Mouse (Mus musculus): ENCODE data around the gene Rtf1.

Rtf1 gene

DNA sequence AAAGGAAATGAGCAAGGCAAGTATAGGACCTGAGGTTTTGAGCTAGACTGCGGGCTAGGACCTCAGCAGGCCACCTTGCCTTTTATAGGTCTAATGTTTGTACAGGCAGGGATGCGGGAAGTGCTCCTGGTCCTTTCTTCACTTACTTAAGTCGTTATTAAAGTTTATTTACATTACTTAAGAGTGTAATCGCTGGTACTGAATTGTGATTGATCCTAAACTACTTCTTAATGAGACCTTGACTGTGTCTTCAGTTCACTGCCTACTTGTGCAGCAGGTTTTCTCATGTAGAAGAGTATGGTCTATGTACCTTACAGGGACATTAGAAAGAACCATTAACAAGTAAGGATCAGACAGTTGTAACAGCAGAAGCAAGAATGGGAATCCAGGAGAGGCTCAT lies 55.9 kb downstream of the Rtf1 start:
- DNase-seq (ENCODE audit: low spot score), result no peak

DNA sequence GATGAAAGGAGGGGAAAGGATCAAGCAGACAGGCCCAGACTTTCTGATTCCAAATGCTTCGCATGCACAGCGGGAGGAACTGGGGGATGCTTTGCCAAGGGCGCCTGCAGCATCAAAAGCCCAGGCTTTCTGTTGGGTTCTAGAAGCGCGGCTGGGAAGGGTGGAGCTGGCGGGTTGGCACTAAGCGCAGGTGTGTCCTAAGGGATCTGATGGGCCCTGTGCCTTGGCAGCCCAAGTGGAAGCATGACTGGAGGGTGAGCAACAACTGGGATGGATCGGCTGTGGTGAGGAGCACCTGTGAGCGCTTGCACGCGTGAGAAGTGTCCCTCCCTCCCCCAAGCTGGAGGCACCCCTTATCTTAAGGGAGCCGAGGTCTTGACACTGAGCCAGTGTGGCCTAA lies 62.3 kb downstream of the Rtf1 start:
- DNase-seq (ENCODE audit: low spot score), result peak; percentile 15

DNA sequence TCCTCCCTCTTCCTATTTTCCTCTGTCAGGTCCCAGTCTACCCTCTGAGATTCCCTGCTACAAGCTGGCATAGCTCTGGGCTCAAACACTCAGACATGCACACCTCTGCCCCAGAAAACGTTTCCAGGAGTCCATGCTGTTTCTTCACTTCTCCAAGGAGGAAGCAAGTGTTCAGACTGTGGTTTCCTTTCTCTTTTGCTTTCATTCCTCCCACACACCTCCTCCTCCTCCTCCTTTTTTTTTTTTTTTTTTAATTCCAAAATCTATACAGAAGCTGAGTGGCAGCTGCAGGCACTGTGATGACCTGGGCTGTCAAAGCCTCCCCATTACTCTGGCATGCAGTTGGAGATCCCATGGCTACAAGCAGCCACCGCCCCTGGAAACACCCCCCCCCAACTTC lies 65.7 kb downstream of the Rtf1 start:
- no peak for DNase-seq (ENCODE audit: low spot score)

DNA sequence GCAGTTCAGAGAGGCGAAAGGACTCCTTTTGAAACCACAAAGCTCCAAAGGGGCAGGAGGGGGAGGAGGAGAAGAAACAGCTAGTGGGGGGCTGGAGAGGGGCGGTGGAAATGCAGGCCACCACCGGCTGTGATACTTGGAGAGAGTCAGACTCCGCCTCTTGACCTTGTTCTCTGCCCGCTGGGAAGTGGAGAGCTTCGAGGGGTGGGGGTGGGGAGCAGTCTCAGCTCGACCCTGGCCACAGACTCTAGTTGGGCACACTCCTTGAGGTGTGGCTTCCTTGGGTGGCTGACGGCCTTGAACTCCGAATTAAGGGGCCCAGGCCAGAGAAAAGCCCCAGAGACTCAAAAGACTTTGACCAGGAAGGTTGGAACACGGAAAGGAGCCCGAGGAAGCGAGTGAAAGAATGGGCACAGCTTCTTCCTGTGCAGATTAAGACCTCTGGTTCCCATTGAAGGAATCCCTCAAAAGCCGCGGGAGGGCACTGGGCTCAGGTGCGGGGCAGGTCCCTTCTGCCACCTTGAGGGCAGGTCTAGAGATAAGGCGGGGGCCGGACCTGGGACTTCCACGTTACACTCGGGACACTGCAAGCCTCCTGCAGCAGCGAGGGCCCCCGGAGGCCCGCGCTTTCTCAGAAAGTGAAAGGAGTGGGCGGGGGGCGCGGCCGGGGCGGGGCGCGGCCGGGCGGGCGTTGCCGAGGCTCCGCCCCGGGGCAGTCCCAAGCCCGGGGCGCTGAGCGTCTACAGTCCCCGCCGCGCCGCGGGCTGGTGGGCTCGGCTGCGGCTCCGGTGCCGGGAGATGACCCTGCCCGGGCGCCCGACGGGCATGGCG lies 66.9 kb downstream of the Rtf1 start, which contains the start of gene Itpka:
Gene Itpka (plus strand): TSS at position 757 of the 831 bp plus-strand sequence.
- peak; percentile 46 for DNase-seq (ENCODE audit: low spot score)

DNA sequence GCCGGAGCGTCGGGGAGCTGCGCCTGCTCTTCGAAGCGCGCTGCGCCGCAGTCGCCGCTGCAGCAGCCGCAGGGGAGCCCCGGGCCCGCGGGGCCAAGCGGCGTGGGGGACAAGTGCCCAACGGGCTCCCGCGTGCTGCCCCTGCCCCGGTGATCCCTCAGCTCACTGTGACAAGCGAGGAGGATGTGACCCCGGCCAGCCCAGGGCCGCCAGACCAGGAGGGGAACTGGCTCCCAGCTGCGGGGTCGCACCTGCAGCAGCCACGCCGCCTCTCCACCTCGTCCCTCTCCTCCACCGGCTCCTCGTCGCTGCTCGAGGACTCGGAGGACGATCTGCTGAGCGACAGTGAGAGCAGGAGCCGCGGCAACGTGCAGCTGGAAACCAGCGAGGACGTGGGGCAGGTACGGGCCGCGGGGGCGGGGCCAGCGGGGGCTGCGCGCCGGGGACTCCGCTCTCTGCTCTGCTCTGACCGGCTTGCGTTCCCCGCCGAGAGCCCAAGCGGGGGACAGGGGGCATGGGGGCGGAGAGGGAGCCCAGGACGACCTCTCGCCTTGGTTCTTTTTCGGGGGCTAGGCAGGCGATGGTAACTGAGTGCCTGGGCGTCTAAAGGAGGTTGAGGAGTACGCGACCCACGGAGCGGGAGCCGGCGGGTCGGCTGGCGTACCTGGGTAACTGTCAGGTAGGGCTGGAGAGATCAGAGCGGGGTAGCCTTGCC lies 67.8 kb downstream of the Rtf1 start:
- DNase-seq (ENCODE audit: low spot score), result peak; percentile 34

DNA sequence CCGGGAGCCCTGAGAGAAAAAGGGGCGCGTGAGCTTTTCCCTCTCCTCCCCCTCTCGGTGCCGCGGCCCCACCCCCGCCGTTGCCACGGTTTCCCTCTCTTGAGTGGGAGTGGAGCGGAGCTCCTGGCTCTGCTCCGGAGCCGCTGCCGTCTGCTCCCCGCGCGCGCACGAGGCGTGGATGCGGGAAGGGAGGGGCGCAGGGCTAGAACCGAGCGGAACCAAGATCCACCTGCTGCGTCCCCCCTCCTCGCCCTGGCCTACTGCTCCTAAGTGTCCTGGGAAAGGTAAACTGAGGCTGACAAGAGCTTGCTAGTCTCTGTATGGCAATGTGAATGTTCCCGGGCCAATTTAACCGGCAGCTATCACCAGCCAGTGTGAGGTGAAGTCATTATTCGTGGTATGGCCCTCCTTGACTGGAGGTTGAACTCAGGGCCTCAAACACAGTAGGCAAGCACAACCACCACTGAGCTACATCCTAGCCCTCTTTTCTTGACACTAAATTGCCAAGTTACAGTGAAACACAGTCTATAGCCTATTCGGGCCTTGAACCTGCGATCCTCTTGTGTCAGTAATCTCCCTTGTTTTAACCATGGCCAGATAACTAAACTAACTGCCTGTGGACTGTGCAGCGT lies 68.4 kb downstream of the Rtf1 start:
- no peak for DNase-seq (ENCODE audit: low spot score)

DNA sequence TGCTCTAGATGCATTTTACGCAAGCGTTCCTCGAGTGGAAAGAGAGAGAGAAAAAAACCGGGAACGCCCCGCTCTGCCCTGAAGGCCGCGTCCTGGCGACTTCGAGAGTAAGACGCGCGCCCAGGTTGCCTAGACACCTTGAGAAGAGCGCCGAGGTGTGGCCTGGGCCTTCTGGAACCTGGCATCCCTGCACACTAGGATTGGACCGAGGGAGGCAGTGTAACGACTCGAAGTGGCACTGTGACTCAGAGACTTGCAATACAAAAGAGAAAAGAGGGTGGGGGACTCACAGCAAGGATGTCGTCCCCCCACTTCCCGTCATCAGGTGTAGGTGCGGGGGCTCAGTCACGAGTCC lies 68.9 kb downstream of the Rtf1 start:
- DNase-seq (ENCODE audit: low spot score), result no peak

DNA sequence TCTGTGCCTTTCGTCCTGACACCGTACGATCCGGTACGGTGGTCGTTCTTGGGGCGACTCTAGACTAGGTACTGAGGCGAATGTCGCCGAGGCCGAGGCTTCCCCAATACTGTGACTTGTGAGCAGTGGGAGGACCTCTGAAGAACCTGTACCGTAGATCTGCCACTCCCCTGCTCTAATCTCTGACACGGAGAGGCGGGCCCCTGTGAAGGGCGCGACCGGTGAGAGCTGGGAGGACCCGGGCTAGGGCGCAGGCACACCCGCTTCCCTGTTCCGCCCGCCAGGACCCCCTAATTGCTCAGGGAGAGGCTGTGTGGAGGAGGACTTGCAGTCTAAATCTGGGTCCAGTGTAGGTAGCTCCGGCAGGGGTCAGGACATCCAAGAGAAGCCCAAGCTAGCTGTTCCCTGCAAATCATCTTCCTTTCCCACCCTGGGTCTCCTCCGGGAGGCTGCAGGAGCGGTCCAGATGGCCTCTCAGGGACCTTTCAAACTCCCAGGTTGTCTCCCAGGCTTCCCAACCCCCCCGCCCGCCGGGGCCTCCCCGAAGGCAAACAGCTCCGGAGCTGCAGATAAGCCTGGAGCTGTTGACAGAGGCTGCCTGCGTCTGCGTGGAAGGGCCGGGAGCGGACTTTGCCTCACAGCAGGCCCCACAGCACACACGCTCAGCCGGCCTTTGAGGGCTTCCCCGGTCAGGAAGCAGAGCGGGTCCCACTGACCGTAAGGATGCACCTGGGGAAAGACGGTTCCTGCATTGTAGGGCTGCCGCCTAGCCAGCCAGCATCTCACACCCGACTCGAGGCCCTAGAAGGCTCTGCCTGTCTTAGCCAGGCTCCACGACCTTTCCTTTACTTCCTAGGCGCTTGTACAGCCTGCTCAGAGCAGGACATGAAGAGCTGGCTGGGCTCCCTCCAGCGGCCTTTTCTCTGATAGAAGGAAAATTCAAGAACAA lies 69.6 kb downstream of the Rtf1 start:
- DNase-seq (ENCODE audit: low spot score), result peak; percentile 49

DNA sequence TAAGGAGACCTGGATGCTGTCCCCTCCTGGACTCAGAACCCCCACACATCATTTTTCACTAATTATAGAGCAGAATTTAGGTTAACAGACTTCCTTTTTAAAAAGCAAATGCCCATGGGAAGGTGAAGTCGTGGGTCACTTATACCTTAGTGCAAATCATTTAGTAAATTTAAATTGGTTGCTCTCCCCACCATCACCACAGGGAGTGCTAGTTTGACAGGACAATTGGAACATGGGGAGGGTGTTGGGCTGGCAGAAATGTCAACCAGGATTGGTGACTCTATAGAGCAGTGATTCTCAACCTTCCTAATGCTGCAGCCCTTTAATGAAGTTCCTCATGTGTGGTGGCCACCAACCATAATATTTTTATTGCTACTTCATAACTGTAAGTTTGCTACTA lies 70.4 kb downstream of the Rtf1 start:
- peak; percentile 15 for DNase-seq (ENCODE audit: low spot score)

DNA sequence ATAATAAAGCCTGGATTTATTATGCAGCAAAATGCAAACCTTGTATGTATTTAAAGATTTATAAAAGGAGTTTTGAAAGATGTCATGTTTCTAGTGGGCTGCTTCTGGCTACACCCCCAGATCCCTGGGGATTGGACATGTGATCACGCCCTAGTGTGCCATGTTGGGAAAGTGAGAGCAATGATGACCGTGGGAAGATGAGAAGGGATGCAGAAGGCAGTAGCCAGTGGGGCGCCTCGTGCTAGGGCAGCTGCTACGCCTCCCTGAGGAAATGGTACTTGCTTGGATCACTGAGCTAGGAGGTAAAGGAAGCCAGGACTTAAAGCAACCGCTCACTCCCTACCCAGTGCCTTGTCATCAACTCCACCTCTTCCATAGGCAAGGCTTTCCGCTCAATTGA lies 72.7 kb downstream of the Rtf1 start:
- no peak for DNase-seq (ENCODE audit: low spot score)

DNA sequence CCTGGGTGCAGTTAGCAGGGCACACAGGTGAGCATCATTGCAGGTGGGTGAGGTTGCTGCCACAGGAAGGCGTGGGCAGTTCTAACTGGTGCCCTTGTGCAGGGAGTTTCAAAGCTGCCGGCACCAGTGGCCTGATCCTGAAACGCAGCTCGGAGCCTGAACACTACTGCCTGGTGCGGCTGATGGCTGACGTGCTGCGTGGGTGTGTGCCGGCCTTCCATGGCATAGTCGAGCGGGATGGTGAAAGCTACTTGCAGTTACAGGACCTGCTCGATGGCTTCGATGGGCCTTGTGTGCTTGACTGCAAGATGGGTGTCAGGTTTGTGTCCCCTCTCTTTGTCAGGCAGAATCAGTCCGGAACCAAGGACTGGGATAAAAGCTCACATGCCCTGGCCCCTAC lies 74.4 kb downstream of the Rtf1 start:
- no peak for DNase-seq (ENCODE audit: low spot score)

DNA sequence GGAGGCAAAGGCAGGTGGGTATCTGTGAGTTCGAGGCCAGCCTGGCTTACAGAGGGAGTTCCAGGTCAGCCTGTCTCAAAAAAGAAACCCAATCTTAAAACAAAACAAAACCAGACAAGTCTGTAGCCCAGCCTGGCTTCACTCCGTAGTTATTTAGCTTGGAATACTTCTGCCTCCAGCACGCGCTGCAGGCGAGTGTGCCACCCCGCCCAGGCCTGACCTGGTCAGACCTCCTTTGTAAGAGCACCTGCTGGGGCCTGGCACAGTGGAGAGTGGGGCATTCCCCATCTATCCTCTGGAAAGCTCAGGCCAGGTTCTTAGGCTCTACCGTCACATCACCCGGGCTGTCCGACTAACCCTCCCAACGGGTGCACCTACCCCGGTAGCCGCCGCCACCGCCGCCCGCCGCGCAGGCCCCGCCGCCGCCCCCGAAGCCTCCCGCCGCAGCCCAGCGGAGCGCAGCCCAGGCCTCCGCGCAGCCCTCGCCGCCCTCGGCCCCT lies 82.8 kb downstream of the Rtf1 start:
- peak; percentile 7 for DNase-seq (ENCODE audit: low spot score)

DNA sequence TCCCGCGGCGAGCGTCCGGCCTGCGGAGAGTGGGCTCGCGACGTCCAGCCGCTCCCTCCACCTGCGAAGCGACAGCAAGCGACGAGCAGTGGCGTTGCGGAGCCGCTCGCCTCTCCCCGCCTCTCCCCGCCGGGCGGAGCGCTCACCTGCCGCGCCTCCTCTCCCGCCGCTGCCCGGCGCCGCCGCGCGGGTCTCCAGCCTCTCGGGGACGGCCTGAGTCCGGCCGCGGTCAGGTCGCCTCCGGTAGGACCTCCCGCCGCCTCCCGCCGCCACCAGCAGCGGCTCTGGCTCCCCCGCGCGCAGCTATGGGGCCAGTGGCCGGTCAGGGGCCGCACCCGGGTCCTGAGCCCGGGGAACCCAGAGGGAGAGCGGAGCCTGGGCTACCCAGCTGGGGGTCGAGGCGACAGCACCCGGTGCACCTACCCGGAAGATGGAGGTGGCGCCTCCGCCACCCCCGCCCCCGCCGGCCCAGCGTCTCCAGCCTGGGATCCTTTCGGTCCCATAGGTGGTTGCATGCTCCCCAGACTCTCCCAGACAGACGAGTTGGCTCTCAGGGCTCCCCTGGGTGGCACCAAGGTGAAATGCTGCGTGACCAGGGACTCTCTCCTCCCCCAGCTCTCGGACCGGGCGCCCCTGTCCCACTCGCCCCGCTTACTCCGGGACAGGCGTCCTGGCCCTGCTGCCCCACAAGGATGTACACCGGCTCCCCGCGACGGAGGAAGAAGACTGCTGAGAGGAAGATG lies 83.4 kb downstream of the Rtf1 start:
- DNase-seq (ENCODE audit: low spot score), result peak; percentile 22

DNA sequence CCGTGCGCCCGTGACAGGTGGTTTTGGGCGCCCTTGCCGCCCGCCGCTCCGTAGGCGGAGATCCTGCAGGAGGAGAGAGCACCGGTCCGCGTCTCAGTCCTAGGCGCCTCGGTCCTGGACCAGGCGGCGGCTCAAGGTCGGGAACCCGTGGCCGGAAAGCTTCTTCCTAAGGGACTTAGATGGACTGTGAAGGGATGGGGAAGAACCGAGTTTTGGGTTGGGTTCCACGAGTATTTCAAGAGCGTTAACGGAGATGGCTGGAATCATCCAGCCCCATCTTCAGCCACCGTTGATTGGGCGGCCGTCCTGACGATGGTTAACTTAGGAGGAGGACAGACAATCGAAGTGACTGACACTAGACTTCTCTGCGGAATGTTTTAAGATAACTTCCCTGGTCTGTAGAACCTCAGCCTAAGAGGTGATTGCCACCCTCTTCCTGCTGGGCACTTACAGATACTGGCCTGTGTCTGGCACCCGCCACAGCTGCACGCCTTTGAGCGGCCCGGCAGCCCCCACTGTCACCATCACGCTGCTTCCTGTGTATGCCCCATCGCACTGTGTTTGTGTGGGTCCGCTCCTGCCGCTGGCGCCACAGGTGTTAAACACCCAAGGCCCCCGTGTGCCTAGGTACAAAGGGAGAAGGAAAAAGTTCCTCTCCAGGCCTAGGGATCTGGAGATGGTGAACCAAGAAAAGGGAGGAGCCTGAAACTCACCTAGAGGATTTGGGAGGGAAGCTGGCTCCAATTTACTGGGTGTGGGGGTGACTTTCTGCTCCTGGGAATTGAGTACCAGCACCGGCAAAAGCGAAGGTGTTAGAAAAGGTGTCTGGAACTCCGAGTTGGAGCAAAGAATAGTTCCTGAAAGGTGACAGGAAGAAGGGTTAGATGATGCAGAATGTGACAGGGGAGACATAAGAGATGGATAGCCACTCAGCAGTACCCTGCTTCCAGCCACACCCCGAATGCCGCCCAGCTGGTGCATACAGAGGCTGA lies 84.3 kb downstream of the Rtf1 start:
- DNase-seq (ENCODE audit: low spot score), result no peak

DNA sequence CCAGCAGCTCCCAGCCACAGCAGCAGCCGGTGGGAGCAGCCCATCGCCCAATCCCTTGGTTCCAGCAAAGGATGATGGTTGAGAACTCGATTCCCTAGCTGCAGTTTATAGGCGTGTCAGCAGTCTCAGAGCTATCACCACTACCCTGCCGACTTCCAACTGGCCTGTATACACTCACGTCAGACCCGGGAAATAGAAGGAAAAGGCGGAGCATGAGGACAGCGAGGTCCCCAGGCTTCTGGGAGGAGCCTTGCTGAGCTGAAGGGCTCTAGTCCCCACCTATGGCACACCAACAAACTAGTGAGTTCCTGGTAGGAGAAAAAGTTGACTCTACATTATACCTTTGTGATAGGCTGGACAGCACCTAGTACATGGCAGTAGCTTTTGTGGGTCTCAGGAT lies 85.4 kb downstream of the Rtf1 start, which contains the start of gene Ltk:
Gene Ltk (minus strand): TSS at position 181 of the 400 bp plus-strand sequence.
- no peak for DNase-seq (ENCODE audit: low spot score)

DNA sequence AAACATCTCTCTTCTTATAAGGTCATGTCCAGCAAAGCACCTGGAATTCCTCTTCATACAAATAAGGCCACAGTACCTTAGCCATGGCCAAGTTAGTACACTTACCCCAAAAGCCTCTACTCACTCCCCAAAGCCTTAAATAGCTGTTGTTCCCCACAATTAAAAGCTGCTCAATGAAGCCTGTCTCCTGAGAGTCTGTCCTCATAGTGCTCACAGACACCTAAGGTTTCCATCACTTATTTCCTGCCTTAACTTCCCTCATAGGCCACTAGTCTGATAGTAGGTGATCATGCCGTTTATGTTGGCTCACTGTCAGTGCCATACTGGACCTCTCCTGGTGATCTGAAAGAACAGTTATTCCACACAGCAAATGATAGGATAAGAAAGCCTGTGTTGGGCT lies 87.4 kb downstream of the Rtf1 start:
- no peak for DNase-seq (ENCODE audit: low spot score)

DNA sequence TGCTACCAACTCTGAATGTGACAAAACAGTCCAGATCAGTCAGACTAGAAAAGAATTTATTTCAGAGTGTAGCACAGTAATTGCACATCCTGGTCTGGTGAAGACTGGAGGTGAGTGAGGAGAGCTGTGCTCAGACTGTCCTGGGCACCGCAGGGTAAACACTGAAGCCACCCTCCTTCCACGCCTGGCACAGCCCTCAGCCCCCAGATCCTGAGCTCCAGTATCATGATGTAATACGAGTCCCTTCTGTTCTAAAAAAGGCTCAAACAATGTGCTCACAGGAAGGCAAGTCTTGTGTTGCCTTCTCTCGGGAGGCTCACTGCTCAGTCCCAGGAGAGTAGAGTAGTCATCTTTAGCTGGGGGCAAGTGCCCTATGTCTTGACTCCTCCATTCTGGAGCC lies 89.1 kb downstream of the Rtf1 start:
- no peak for DNase-seq (ENCODE audit: low spot score)

DNA sequence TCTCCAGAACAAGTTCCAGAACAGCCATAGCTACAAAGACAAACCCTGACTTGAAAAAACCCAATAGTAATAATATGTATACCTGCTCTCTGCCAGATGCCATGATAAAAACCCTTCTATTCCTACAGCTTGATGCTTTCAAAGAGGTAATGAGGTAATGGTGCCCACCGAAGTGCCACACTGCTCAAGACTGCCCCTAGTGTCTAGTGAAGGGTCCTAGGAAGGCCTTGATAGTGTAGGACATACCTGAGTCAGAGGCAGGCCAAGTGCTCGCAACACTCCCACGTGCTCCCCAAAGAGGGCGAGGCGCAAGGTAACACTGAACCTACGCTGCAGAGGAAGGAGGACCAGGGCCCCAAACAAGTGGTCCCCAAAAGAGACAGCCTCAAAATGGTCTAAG lies 92.4 kb downstream of the Rtf1 start:
- DNase-seq (ENCODE audit: low spot score), result no peak
